Mouse (Mus musculus): ENCODE measurements at regions not wholly inside any gene's neighbourhood (a gene's known extent, or its start where the extent isn't known, plus 50 kb on each side); places are given as distances from the start of the nearest gene placed in this dataset.

DNA sequence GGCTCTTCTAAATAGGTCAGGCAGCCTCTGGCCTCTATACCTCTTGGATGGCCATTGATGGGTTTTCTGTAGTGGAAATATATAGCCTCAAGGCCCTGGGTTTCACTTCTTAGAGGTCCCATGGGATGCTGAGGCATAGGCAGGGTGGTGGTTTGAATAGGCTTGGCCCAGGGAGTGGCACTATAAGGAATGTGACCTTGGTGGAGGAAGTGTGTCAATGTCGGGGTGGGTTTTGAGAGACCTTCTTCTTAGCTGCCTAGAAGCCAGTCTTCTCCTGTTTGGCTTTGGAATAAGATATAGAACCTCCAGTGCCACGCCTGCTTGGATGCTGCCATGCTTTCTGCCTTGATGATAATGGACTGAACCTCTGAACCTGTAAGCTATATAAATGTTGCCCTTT, 59.5 kb upstream of the Hpcal1 start:
- no peaks in the 10 kb centered on the region for H3K36me3 ChIP-seq (ENCODE audit: control insufficient read depth, insufficient read depth, low read length)
- H3K4me2 ChIP-seq (replicated peaks; ENCODE audit: low read depth, low read length): no peak overlapping the region
- H3K9ac ChIP-seq (ENCODE audit: low read depth, low read length): no peak overlapping the region
- H3K9me3 ChIP-seq (ENCODE audit: control insufficient read depth, low read length): no peaks in the 10 kb centered on the region
- no peaks in the 10 kb centered on the region for H3K27me3 ChIP-seq (ENCODE audit: control insufficient read depth, insufficient read depth, low read length)
- no peak for DNase-seq (ENCODE audit: low spot score)
- no peak overlapping the region for H3K27ac ChIP-seq (ENCODE audit: low read depth, low read length)
- H3K4me1 ChIP-seq (replicated peaks; ENCODE audit: control insufficient read depth, insufficient read depth, low read length): peaks cover 3% of the 10 kb centered on the region; the same call in 1 of the 2 replicates
- WGBS: 87% methylated on average over 2 of the region's 2 CpGs
- H3K4me3 ChIP-seq (ENCODE audit: low read depth, low read length): no peak overlapping the region
- ATAC-seq (ENCODE audit: low FRiP score): no peak

DNA sequence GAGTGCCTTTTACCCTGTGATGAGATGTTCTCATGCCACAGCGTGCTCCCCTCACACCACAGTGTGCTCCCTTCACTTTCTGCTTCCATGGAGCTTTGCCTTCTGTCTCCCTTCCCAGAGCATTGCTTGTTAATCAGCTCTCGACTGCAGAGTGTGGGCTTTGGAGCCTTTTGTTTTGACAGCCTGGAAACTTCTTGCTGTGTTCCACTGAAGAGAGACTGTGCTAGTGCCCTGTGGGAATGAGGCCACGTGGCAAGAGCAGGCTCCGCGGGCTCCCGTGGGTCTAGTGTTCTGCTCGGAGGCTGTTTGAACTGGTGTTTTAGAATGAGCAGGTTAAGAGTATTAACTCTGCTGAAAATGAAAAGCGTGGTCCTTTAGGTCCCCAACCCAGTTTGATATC, 54.5 kb upstream of the Hpcal1 start:
- WGBS: 77% methylated on average over 8 of the region's 8 CpGs

DNA sequence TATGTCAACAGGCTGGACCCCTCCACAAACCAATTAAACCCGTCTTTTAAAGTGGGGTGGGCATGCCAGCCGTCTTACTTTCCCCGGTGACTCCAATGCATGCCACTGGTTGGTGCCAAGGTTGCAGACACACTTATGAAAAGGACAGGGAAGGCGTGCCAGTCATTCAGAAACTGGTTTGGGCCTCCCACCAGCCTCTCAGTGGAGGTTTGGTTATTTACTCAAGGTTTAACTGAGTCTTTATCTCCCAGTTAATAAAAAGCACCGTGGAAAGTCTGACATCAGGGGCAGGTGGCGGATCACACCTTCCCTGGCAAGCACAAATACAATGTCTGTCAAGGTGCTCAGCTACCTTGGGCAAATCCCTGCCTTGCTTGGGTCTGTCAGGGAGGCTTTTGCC, 54.1 kb upstream of the Hpcal1 start:
- ATAC-seq (ENCODE audit: low FRiP score) (no peak), DNase-seq (ENCODE audit: low spot score) (no peak)
- Histone ChIP-seq H3K4me1 (replicated peaks; ENCODE audit: control insufficient read depth, insufficient read depth, low read length) (no peaks in the 10 kb centered on the region), H3K9ac (ENCODE audit: low read depth, low read length) (no peak overlapping the region), H3K27ac (ENCODE audit: low read depth, low read length) (no peak overlapping the region), H3K36me3 (ENCODE audit: control insufficient read depth, insufficient read depth, low read length) (no peaks in the 10 kb centered on the region), H3K4me3 (ENCODE audit: low read depth, low read length) (no peak overlapping the region), H3K9me3 (ENCODE audit: control insufficient read depth, low read length) (no peaks in the 10 kb centered on the region), H3K4me2 (replicated peaks; ENCODE audit: low read depth, low read length) (no peak overlapping the region), H3K27me3 (ENCODE audit: control insufficient read depth, insufficient read depth, low read length) (no peaks in the 10 kb centered on the region)
- 87% methylated on average over 6 of the region's 6 CpGs for WGBS

More for the DNA sequence above, 54.5 kb upstream of the Hpcal1 start:
- H3K4me1 ChIP-seq (replicated peaks; ENCODE audit: control insufficient read depth, insufficient read depth, low read length): no peaks in the 10 kb centered on the region
- H3K36me3 ChIP-seq (ENCODE audit: control insufficient read depth, insufficient read depth, low read length): no peaks in the 10 kb centered on the region
- DNase-seq (ENCODE audit: low spot score) (no peak), ATAC-seq (ENCODE audit: low FRiP score) (no peak)
- H3K4me2 ChIP-seq (replicated peaks; ENCODE audit: low read depth, low read length): no peak overlapping the region
- H3K9me3 ChIP-seq (ENCODE audit: control insufficient read depth, low read length): no peaks in the 10 kb centered on the region
- no peak overlapping the region for H3K4me3 ChIP-seq (ENCODE audit: low read depth, low read length)
- H3K27ac ChIP-seq (ENCODE audit: low read depth, low read length): no peak overlapping the region
- H3K27me3 ChIP-seq (ENCODE audit: control insufficient read depth, insufficient read depth, low read length): no peaks in the 10 kb centered on the region
- no peak overlapping the region for H3K9ac ChIP-seq (ENCODE audit: low read depth, low read length)

All from hindbrain, embryonic 11.5 days (tissue).